Mouse (Mus musculus): Measurements from ENCODE around the gene Fmo3. TPM values are rescaled to one million over a fixed set of nuclear protein-coding genes. Genes with fewer than 3 reads are reported as not detected.

Fmo3 gene
- polyA plus RNA-seq, 1 experiment from 2014 or later = not detected

Other genes starting within 250 kb of the Fmo3 start
- gene Prrc2c, start 244.0 kb downstream of the Fmo3 start, polyA plus RNA-seq (2015; fragmentation: Nextera tagmentation; extraction: Ambion mirVana) = 87.1 and 112 TPM in 2 replicates
- gene Fmo4, start 170.6 kb downstream of the Fmo3 start, polyA plus RNA-seq (2015; fragmentation: Nextera tagmentation; extraction: Ambion mirVana) = 11.7 and 13.0 TPM in 2 replicates
- gene Fmo1, start 117.9 kb downstream of the Fmo3 start, polyA plus RNA-seq (2015; fragmentation: Nextera tagmentation; extraction: Ambion mirVana) = 12.8 and 14.6 TPM in 2 replicates
- gene Fmo2, start 85.8 kb downstream of the Fmo3 start, polyA plus RNA-seq (2015; fragmentation: Nextera tagmentation; extraction: Ambion mirVana) = 2.1 and 3.4 TPM in 2 replicates
- gene Fmo6, start 47.0 kb downstream of the Fmo3 start, polyA plus RNA-seq (2015; fragmentation: Nextera tagmentation; extraction: Ambion mirVana) = not detected in 2 replicates
- not detected in 2 replicates for gene Mroh9, start 101.1 kb upstream of the Fmo3 start, polyA plus RNA-seq (2015; fragmentation: Nextera tagmentation; extraction: Ambion mirVana)